Mouse (Mus musculus): ENCODE results near the gene Epha2. TPM values are rescaled to one million over a fixed set of nuclear protein-coding genes. Genes with fewer than 3 reads are reported as not detected.

Gene Epha2
- total RNA-seq, 1 experiment = 256 TPM

- Histone ChIP-seq H3K27ac (ENCODE audit: insufficient read depth, low read depth, low read length, poor library complexity, severe bottlenecking) (no peak overlapping the region), H3K4me3 (ENCODE audit: insufficient read depth in 1 of 2, low read depth in 1 of 2, low read length in 2 of 2, poor library complexity in 1 of 2, severe bottlenecking in 1 of 2) (no peak overlapping the region), H3K36me3 (ENCODE audit: control insufficient read depth, insufficient read depth, low read length, poor library complexity, severe bottlenecking) (peaks cover 88% of the 10 kb centered on the region), H3K4me1 (ENCODE audit: control insufficient read depth in 2 of 2, insufficient read depth in 2 of 2, low read length in 2 of 2, poor library complexity in 1 of 2) (peaks cover 6 to 43% of the 10 kb centered on the region in 2 experiments), H3K9me3 (ENCODE audit: control insufficient read depth, insufficient read depth, low read depth, low read length) (no peaks in the 10 kb centered on the region), H3K9ac (ENCODE audit: insufficient read depth, low read depth, low read length, poor library complexity, severe bottlenecking) (no peak overlapping the region)
- TF ChIP-seq ZNF384 (IDR thresholded peaks at IDR 0.05; ENCODE audit: low read depth, low read length) (no peak), HCFC1 (IDR thresholded peaks at IDR 0.05; ENCODE audit: borderline replicate concordance, insufficient read depth, low read length) (no peak), MAFK (IDR thresholded peaks at IDR 0.05; ENCODE audit: insufficient read depth, low read depth, low read length) (no peak), CHD2 (IDR thresholded peaks at IDR 0.05; ENCODE audit: low read depth, low read length) (no peak), ZC3H11A (IDR thresholded peaks at IDR 0.05; ENCODE audit: borderline replicate concordance, low read depth, low read length) (no peak)
- DNase-seq (ENCODE audit: low read depth, low spot score) = no peak
- in situ Hi-C loops (cut with MboI; ENCODE audit: low sequenced_read_pairs in 2 of 2, unreplicated experiment in 2 of 2) = no loop called here
Measured at GRCm38 (mm10) chr4:141316498-141317180, 15.6 kb downstream of the Epha2 start.

GRCm38 (mm10) chr4:141317914-141318313, 16.9 kb downstream of the Epha2 start:
- in situ Hi-C loops (cut with MboI; ENCODE audit: low sequenced_read_pairs in 2 of 2, unreplicated experiment in 2 of 2) = no loop called here
- H3K27ac ChIP-seq (ENCODE audit: insufficient read depth, low read depth, low read length, poor library complexity, severe bottlenecking) = no peak overlapping the region
- no peaks in the 10 kb centered on the region for H3K9me3 ChIP-seq (ENCODE audit: control insufficient read depth, insufficient read depth, low read depth, low read length)
- no peak for DNase-seq (ENCODE audit: low read depth, low spot score)
- no peak overlapping the region for H3K4me3 ChIP-seq (ENCODE audit: insufficient read depth in 1 of 2, low read depth in 1 of 2, low read length in 2 of 2, poor library complexity in 1 of 2, severe bottlenecking in 1 of 2)
- H3K36me3 ChIP-seq (ENCODE audit: control insufficient read depth, insufficient read depth, low read length, poor library complexity, severe bottlenecking) = peaks cover 88% of the 10 kb centered on the region
- TF ChIP-seq MAFK (IDR thresholded peaks at IDR 0.05; ENCODE audit: insufficient read depth, low read depth, low read length) = no peak
- TF ChIP-seq ZC3H11A (IDR thresholded peaks at IDR 0.05; ENCODE audit: borderline replicate concordance, low read depth, low read length) = no peak
- TF ChIP-seq CHD2 (IDR thresholded peaks at IDR 0.05; ENCODE audit: low read depth, low read length) = no peak
- no peak for TF ChIP-seq ZNF384 (IDR thresholded peaks at IDR 0.05; ENCODE audit: low read depth, low read length)
- TF ChIP-seq HCFC1 (IDR thresholded peaks at IDR 0.05; ENCODE audit: borderline replicate concordance, insufficient read depth, low read length) = no peak
- H3K4me1 ChIP-seq (ENCODE audit: control insufficient read depth in 2 of 2, insufficient read depth in 2 of 2, low read length in 2 of 2, poor library complexity in 1 of 2) = peaks cover 6 to 42% of the 10 kb centered on the region in 2 experiments; a peak in 3 of 4 replicates
- no peak overlapping the region for H3K9ac ChIP-seq (ENCODE audit: insufficient read depth, low read depth, low read length, poor library complexity, severe bottlenecking)

GRCm38 (mm10) chr4:141322526-141322925, 21.5 kb downstream of the Epha2 start:
- H3K36me3 ChIP-seq (ENCODE audit: control insufficient read depth, insufficient read depth, low read length, poor library complexity, severe bottlenecking) = peaks cover 91% of the 10 kb centered on the region
- TF ChIP-seq ZNF384 (IDR thresholded peaks at IDR 0.05; ENCODE audit: low read depth, low read length) = no peak
- no peak for TF ChIP-seq ZC3H11A (IDR thresholded peaks at IDR 0.05; ENCODE audit: borderline replicate concordance, low read depth, low read length)
- TF ChIP-seq MAFK (IDR thresholded peaks at IDR 0.05; ENCODE audit: insufficient read depth, low read depth, low read length) = no peak
- TF ChIP-seq HCFC1 (IDR thresholded peaks at IDR 0.05; ENCODE audit: borderline replicate concordance, insufficient read depth, low read length) = no peak
- TF ChIP-seq CHD2 (IDR thresholded peaks at IDR 0.05; ENCODE audit: low read depth, low read length) = no peak
- H3K4me3 ChIP-seq (ENCODE audit: insufficient read depth in 1 of 2, low read depth in 1 of 2, low read length in 2 of 2, poor library complexity in 1 of 2, severe bottlenecking in 1 of 2) = no peak overlapping the region
- H3K4me1 ChIP-seq (ENCODE audit: control insufficient read depth in 2 of 2, insufficient read depth in 2 of 2, low read length in 2 of 2, poor library complexity in 1 of 2) = peaks cover 3 to 27% of the 10 kb centered on the region in 2 experiments; a peak in 3 of 4 replicates
- H3K9ac ChIP-seq (ENCODE audit: insufficient read depth, low read depth, low read length, poor library complexity, severe bottlenecking) = no peak overlapping the region
- DNase-seq (ENCODE audit: low read depth, low spot score) = no peak
- in situ Hi-C loops (cut with MboI; ENCODE audit: low sequenced_read_pairs in 2 of 2, unreplicated experiment in 2 of 2) = no loop called here
- no peaks in the 10 kb centered on the region for H3K9me3 ChIP-seq (ENCODE audit: control insufficient read depth, insufficient read depth, low read depth, low read length)
- no peak overlapping the region for H3K27ac ChIP-seq (ENCODE audit: insufficient read depth, low read depth, low read length, poor library complexity, severe bottlenecking)

- DNase-seq (ENCODE audit: low read depth, low spot score) = no peak
- H3K9me3 ChIP-seq (ENCODE audit: control insufficient read depth, insufficient read depth, low read depth, low read length) = no peaks in the 10 kb centered on the region
- no peak overlapping the region for H3K4me3 ChIP-seq (ENCODE audit: insufficient read depth in 1 of 2, low read depth in 1 of 2, low read length in 2 of 2, poor library complexity in 1 of 2, severe bottlenecking in 1 of 2)
- in situ Hi-C loops (cut with MboI; ENCODE audit: low sequenced_read_pairs in 2 of 2, unreplicated experiment in 2 of 2) = no loop called here
- no peak overlapping the region for H3K9ac ChIP-seq (ENCODE audit: insufficient read depth, low read depth, low read length, poor library complexity, severe bottlenecking)
- peaks cover 3 to 27% of the 10 kb centered on the region in 2 experiments; a peak in 3 of 4 replicates for H3K4me1 ChIP-seq (ENCODE audit: control insufficient read depth in 2 of 2, insufficient read depth in 2 of 2, low read length in 2 of 2, poor library complexity in 1 of 2)
- peaks cover 89% of the 10 kb centered on the region for H3K36me3 ChIP-seq (ENCODE audit: control insufficient read depth, insufficient read depth, low read length, poor library complexity, severe bottlenecking)
- TF ChIP-seq ZNF384 (IDR thresholded peaks at IDR 0.05; ENCODE audit: low read depth, low read length) = no peak
- no peak for TF ChIP-seq HCFC1 (IDR thresholded peaks at IDR 0.05; ENCODE audit: borderline replicate concordance, insufficient read depth, low read length)
- no peak for TF ChIP-seq CHD2 (IDR thresholded peaks at IDR 0.05; ENCODE audit: low read depth, low read length)
- no peak for TF ChIP-seq MAFK (IDR thresholded peaks at IDR 0.05; ENCODE audit: insufficient read depth, low read depth, low read length)
- TF ChIP-seq ZC3H11A (IDR thresholded peaks at IDR 0.05; ENCODE audit: borderline replicate concordance, low read depth, low read length) = no peak
- no peak overlapping the region for H3K27ac ChIP-seq (ENCODE audit: insufficient read depth, low read depth, low read length, poor library complexity, severe bottlenecking)
Measured at GRCm38 (mm10) chr4:141324771-141325191, 23.7 kb downstream of the Epha2 start.
